Mouse (Mus musculus): Measurements from ENCODE around the gene Efna5. TPM values are rescaled to one million over a fixed set of nuclear protein-coding genes. Genes with fewer than 3 reads are reported as not detected.

Efna5 gene
- polyA plus RNA-seq, 1 experiment: not detected

GRCm38 (mm10) chr17:62783524-62784273 lies 97.4 kb downstream of the Efna5 start:
- Histone ChIP-seq H3K36me3 (replicated peaks; ENCODE audit: low read length) (no peaks in the 10 kb centered on the region), H3K4me1 (no peaks in the 10 kb centered on the region), H3K9me3 (peaks cover 3% of the 10 kb centered on the region; the same call in 1 of the 2 replicates), H3K4me3 (replicated peaks) (no peak overlapping the region), H3K27me3 (replicated peaks) (no peaks in the 10 kb centered on the region)
- no peak for TF ChIP-seq GATA1 (IDR thresholded peaks at IDR 0.05; ENCODE audit: borderline replicate concordance, low read length)
- TF ChIP-seq FLI1 (IDR thresholded peaks at IDR 0.05; ENCODE audit: low read length): no peak

- H3K36me3 ChIP-seq (replicated peaks; ENCODE audit: low read length): no peaks in the 10 kb centered on the region
- TF ChIP-seq FLI1 (IDR thresholded peaks at IDR 0.05; ENCODE audit: low read length) (no peak), GATA1 (IDR thresholded peaks at IDR 0.05; ENCODE audit: borderline replicate concordance, low read length) (no peak)
- no peaks in the 10 kb centered on the region for H3K27me3 ChIP-seq (replicated peaks)
- H3K4me3 ChIP-seq (replicated peaks): no peak overlapping the region
- no peaks in the 10 kb centered on the region for H3K4me1 ChIP-seq
- peaks cover 3% of the 10 kb centered on the region; the same call in 1 of the 2 replicates for H3K9me3 ChIP-seq
These were observed 98.2 kb downstream of the Efna5 start for GRCm38 (mm10) chr17:62782826-62783404.

GRCm38 (mm10) chr17:62781120-62781519 lies 100.0 kb downstream of the Efna5 start:
- Histone ChIP-seq H3K9me3 (peaks cover 6% of the 10 kb centered on the region; the same call in 1 of the 2 replicates), H3K4me1 (no peaks in the 10 kb centered on the region), H3K27me3 (replicated peaks) (no peaks in the 10 kb centered on the region), H3K36me3 (replicated peaks; ENCODE audit: low read length) (no peaks in the 10 kb centered on the region), H3K4me3 (replicated peaks) (no peak overlapping the region)
- TF ChIP-seq FLI1 (IDR thresholded peaks at IDR 0.05; ENCODE audit: low read length) (no peak), GATA1 (IDR thresholded peaks at IDR 0.05; ENCODE audit: borderline replicate concordance, low read length) (no peak)

GRCm38 (mm10) chr17:62777858-62778564 lies 103.1 kb downstream of the Efna5 start:
- Histone ChIP-seq H3K27me3 (replicated peaks) (no peaks in the 10 kb centered on the region), H3K4me3 (replicated peaks) (no peak overlapping the region), H3K36me3 (replicated peaks; ENCODE audit: low read length) (no peaks in the 10 kb centered on the region), H3K4me1 (no peaks in the 10 kb centered on the region), H3K9me3 (peaks cover 9% of the 10 kb centered on the region)
- TF ChIP-seq FLI1 (IDR thresholded peaks at IDR 0.05; ENCODE audit: low read length) (no peak), GATA1 (IDR thresholded peaks at IDR 0.05; ENCODE audit: borderline replicate concordance, low read length) (no peak)

- H3K4me3 ChIP-seq (replicated peaks): no peak overlapping the region
- no peaks in the 10 kb centered on the region for H3K4me1 ChIP-seq
- peaks cover 9% of the 10 kb centered on the region for H3K9me3 ChIP-seq
- TF ChIP-seq FLI1 (IDR thresholded peaks at IDR 0.05; ENCODE audit: low read length): no peak
- TF ChIP-seq GATA1 (IDR thresholded peaks at IDR 0.05; ENCODE audit: borderline replicate concordance, low read length): no peak
- no peaks in the 10 kb centered on the region for H3K27me3 ChIP-seq (replicated peaks)
- no peaks in the 10 kb centered on the region for H3K36me3 ChIP-seq (replicated peaks; ENCODE audit: low read length)
These were observed 104.4 kb downstream of the Efna5 start for GRCm38 (mm10) chr17:62776710-62777109.

- Histone ChIP-seq H3K4me3 (replicated peaks) (no peak overlapping the region), H3K4me1 (no peaks in the 10 kb centered on the region), H3K27me3 (replicated peaks) (no peaks in the 10 kb centered on the region), H3K9me3 (peaks cover 9% of the 10 kb centered on the region), H3K36me3 (replicated peaks; ENCODE audit: low read length) (no peaks in the 10 kb centered on the region)
- no peak for TF ChIP-seq GATA1 (IDR thresholded peaks at IDR 0.05; ENCODE audit: borderline replicate concordance, low read length)
- TF ChIP-seq FLI1 (IDR thresholded peaks at IDR 0.05; ENCODE audit: low read length): no peak
These were observed 105.1 kb downstream of the Efna5 start for GRCm38 (mm10) chr17:62775976-62776375.

GRCm38 (mm10) chr17:62775401-62775800 lies 105.7 kb downstream of the Efna5 start:
- Histone ChIP-seq H3K4me3 (replicated peaks) (no peak overlapping the region), H3K27me3 (replicated peaks) (no peaks in the 10 kb centered on the region), H3K4me1 (no peaks in the 10 kb centered on the region), H3K36me3 (replicated peaks; ENCODE audit: low read length) (no peaks in the 10 kb centered on the region), H3K9me3 (peaks cover 12% of the 10 kb centered on the region)
- TF ChIP-seq GATA1 (IDR thresholded peaks at IDR 0.05; ENCODE audit: borderline replicate concordance, low read length): no peak
- TF ChIP-seq FLI1 (IDR thresholded peaks at IDR 0.05; ENCODE audit: low read length): no peak

- TF ChIP-seq GATA1 (IDR thresholded peaks at IDR 0.05; ENCODE audit: borderline replicate concordance, low read length) (no peak), FLI1 (IDR thresholded peaks at IDR 0.05; ENCODE audit: low read length) (no peak)
- Histone ChIP-seq H3K36me3 (replicated peaks; ENCODE audit: low read length) (no peaks in the 10 kb centered on the region), H3K27me3 (replicated peaks) (no peaks in the 10 kb centered on the region), H3K9me3 (peaks cover 12% of the 10 kb centered on the region), H3K4me3 (replicated peaks) (no peak overlapping the region), H3K4me1 (no peaks in the 10 kb centered on the region)
These were observed 106.4 kb downstream of the Efna5 start for GRCm38 (mm10) chr17:62774749-62775148.

GRCm38 (mm10) chr17:62766705-62767104 lies 114.4 kb downstream of the Efna5 start:
- Histone ChIP-seq H3K9me3 (peaks cover 5% of the 10 kb centered on the region), H3K4me3 (replicated peaks) (no peak overlapping the region), H3K27me3 (replicated peaks) (no peaks in the 10 kb centered on the region), H3K36me3 (replicated peaks; ENCODE audit: low read length) (no peaks in the 10 kb centered on the region), H3K4me1 (no peaks in the 10 kb centered on the region)
- TF ChIP-seq FLI1 (IDR thresholded peaks at IDR 0.05; ENCODE audit: low read length) (no peak), GATA1 (IDR thresholded peaks at IDR 0.05; ENCODE audit: borderline replicate concordance, low read length) (no peak)

GRCm38 (mm10) chr17:62765165-62765564 lies 116.0 kb downstream of the Efna5 start:
- H3K4me1 ChIP-seq: no peaks in the 10 kb centered on the region
- H3K36me3 ChIP-seq (replicated peaks; ENCODE audit: low read length): no peaks in the 10 kb centered on the region
- TF ChIP-seq FLI1 (IDR thresholded peaks at IDR 0.05; ENCODE audit: low read length) (no peak), GATA1 (IDR thresholded peaks at IDR 0.05; ENCODE audit: borderline replicate concordance, low read length) (no peak)
- H3K9me3 ChIP-seq: peaks cover 8% of the 10 kb centered on the region
- no peak overlapping the region for H3K4me3 ChIP-seq (replicated peaks)
- H3K27me3 ChIP-seq (replicated peaks): no peaks in the 10 kb centered on the region
